Mouse (Mus musculus): ENCODE measurements at regions not wholly inside any gene's neighbourhood (a gene's known extent, or its start where the extent isn't known, plus 50 kb on each side); places are given as distances from the start of the nearest gene placed in this dataset.

DNA sequence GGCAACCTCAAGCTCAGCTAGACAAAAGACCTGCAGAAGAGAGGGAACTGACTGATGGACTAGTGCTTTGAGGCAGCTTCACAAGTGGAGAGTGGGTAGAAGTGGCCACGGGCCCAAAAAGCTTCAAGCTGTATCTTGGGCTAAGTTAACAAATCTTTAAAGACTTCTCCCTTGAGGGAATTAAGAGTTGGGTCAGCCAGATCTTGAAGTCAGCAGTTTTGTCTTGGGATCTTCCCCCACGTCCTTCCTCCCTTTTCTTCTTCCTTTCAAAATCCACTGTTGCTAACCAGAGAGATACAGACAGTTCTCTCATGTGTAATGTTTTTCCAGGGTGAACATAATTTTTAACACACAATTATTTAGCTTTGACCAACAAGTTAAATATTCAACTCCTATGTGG is 91.5 kb upstream of the Trabd2b start:
- in situ Hi-C loops (cut with MboI; ENCODE audit: low pct_ligation_motif_present, low pct_unique_long_range_greater_than_20kb, low sequenced_read_pairs) = no loop called here
- Histone ChIP-seq H3K4me3 (replicated peaks in 1 of 3; ENCODE audit: low read depth in 2 of 3, low read length in 2 of 3, poor library complexity in 1 of 3) (no peak overlapping the region), H3K79me2 (replicated peaks; ENCODE audit: control insufficient read depth, extremely low read depth, insufficient read depth, poor library complexity, severe bottlenecking) (no peaks in the 10 kb centered on the region), H3K4me1 (ENCODE audit: control insufficient read depth in 1 of 2, insufficient read depth in 2 of 2) (no peaks in the 10 kb centered on the region), H3K9me3 (replicated peaks; ENCODE audit: low read length) (no peaks in the 10 kb centered on the region), H3K27ac (ENCODE audit: insufficient read depth, low read depth) (no peak overlapping the region), H3K36me3 (replicated peaks in 1 of 2; ENCODE audit: control insufficient read depth in 1 of 2, insufficient read depth in 1 of 2, low read length in 1 of 2) (no peaks in the 10 kb centered on the region), H3K9ac (ENCODE audit: insufficient read depth, low read depth) (no peak overlapping the region), H3K27me3 (replicated peaks) (peaks cover 3% of the 10 kb centered on the region), H3K4me2 (ENCODE audit: insufficient read depth, low read depth, poor library complexity, severe bottlenecking) (no peak overlapping the region)
- DNase-seq (ENCODE audit: extremely low read depth) = no peak
- TF ChIP-seq GABPA (IDR thresholded peaks at IDR 0.05; ENCODE audit: insufficient replicate concordance, low read depth, low read length) = no peak
- no peak for TF ChIP-seq USF1 (IDR thresholded peaks at IDR 0.05; ENCODE audit: low read depth, low read length)
- no peak for TF ChIP-seq MYC (IDR thresholded peaks at IDR 0.05; ENCODE audit: low read depth, low read length)
- no peak for TF ChIP-seq ETS1 (conservative IDR thresholded peaks at IDR 0.05; ENCODE audit: low read depth, low read length)
- TF ChIP-seq TCF12 (IDR thresholded peaks at IDR 0.05; ENCODE audit: low read depth, low read length) = no peak
- TF ChIP-seq MAZ (IDR thresholded peaks at IDR 0.05; ENCODE audit: low read depth, low read length) = no peak
- TF ChIP-seq SIN3A (IDR thresholded peaks at IDR 0.05; ENCODE audit: low read length) = no peak
- no peak for TF ChIP-seq EP300 (IDR thresholded peaks at IDR 0.05; ENCODE audit: low read length)
- TF ChIP-seq NRF1 (IDR thresholded peaks at IDR 0.05; ENCODE audit: low read depth, low read length) = no peak
- no peak for TF ChIP-seq CHD2 (IDR thresholded peaks at IDR 0.05; ENCODE audit: low read length)
- TF ChIP-seq USF2 (conservative IDR thresholded peaks at IDR 0.05; ENCODE audit: low read depth, low read length) = no peak
- no peak for TF ChIP-seq MEF2A (IDR thresholded peaks at IDR 0.05; ENCODE audit: borderline replicate concordance, low read depth, low read length)
- TF ChIP-seq HCFC1 (IDR thresholded peaks at IDR 0.05; ENCODE audit: low read depth, low read length) = no peak
- TF ChIP-seq UBTF (IDR thresholded peaks at IDR 0.05; ENCODE audit: low read depth, low read length) = no peak
- no peak for TF ChIP-seq JUN (IDR thresholded peaks at IDR 0.05; ENCODE audit: insufficient read depth, low read depth, low read length)
- TF ChIP-seq ZNF384 (IDR thresholded peaks at IDR 0.05; ENCODE audit: low read depth, low read length) = no peak
- TF ChIP-seq RAD21 (IDR thresholded peaks at IDR 0.05; ENCODE audit: low read depth, low read length) = no peak
- TF ChIP-seq IRF4 (IDR thresholded peaks at IDR 0.05; ENCODE audit: low read depth, low read length) = no peak
- dilution Hi-C loops (cut with MboI; ENCODE audit: extremely low pct_ligation_motif_present, extremely low pct_unique_long_range_greater_than_20kb, low sequenced_read_pairs) = no loop called here

DNA sequence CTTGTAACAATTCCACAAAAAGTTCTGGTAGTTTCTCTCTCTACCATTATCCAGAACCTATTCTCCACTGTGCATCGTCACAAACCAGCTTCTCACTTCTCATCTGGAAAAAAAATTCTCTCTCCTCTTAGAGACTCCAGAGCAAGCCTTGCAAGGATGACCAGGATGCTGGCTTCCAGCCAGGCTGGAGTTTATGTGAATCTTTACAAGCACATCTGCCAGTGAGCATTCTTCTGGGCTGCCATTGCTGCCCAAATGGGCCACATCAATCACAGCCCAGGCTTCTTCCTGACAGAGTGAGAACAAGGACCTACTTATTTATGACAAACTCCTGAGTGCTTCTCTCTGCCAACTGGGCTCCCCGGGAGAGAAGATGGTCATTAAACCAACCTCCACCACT is 91.0 kb upstream of the Trabd2b start:
- dilution Hi-C loops (cut with MboI; ENCODE audit: extremely low pct_ligation_motif_present, extremely low pct_unique_long_range_greater_than_20kb, low sequenced_read_pairs) = no loop called here
- Histone ChIP-seq H3K27ac (ENCODE audit: insufficient read depth, low read depth) (no peak overlapping the region), H3K4me3 (replicated peaks in 1 of 3; ENCODE audit: low read depth in 2 of 3, low read length in 2 of 3, poor library complexity in 1 of 3) (no peak overlapping the region), H3K36me3 (replicated peaks in 1 of 2; ENCODE audit: control insufficient read depth in 1 of 2, insufficient read depth in 1 of 2, low read length in 1 of 2) (no peaks in the 10 kb centered on the region), H3K9ac (ENCODE audit: insufficient read depth, low read depth) (no peak overlapping the region), H3K4me2 (ENCODE audit: insufficient read depth, low read depth, poor library complexity, severe bottlenecking) (no peak overlapping the region), H3K4me1 (ENCODE audit: control insufficient read depth in 1 of 2, insufficient read depth in 2 of 2) (no peaks in the 10 kb centered on the region), H3K9me3 (replicated peaks; ENCODE audit: low read length) (no peaks in the 10 kb centered on the region), H3K79me2 (replicated peaks; ENCODE audit: control insufficient read depth, extremely low read depth, insufficient read depth, poor library complexity, severe bottlenecking) (no peaks in the 10 kb centered on the region), H3K27me3 (replicated peaks) (peaks cover 3% of the 10 kb centered on the region)
- in situ Hi-C loops (cut with MboI; ENCODE audit: low pct_ligation_motif_present, low pct_unique_long_range_greater_than_20kb, low sequenced_read_pairs) = no loop called here
- DNase-seq (ENCODE audit: extremely low read depth) = no peak
- no peak for TF ChIP-seq PAX5 (IDR thresholded peaks at IDR 0.05; ENCODE audit: low read length)
- no peak for TF ChIP-seq ELF1 (IDR thresholded peaks at IDR 0.05; ENCODE audit: low read depth, low read length)
- TF ChIP-seq BHLHE40 (IDR thresholded peaks at IDR 0.05; ENCODE audit: low read depth, low read length) = no peak
- TF ChIP-seq RCOR1 (conservative IDR thresholded peaks at IDR 0.05; ENCODE audit: low read depth, low read length) = no peak
- no peak for TF ChIP-seq MXI1 (IDR thresholded peaks at IDR 0.05; ENCODE audit: low read depth, low read length)
- no peak for TF ChIP-seq POLR2A (IDR thresholded peaks at IDR 0.05; ENCODE audit: low read depth, low read length)
- TF ChIP-seq USF1 (IDR thresholded peaks at IDR 0.05; ENCODE audit: low read depth, low read length) = no peak
- TF ChIP-seq MAFK (IDR thresholded peaks at IDR 0.05; ENCODE audit: insufficient replicate concordance, low read length) = no peak
- no peak for TF ChIP-seq ZMIZ1 (IDR thresholded peaks at IDR 0.05; ENCODE audit: low read depth, low read length)
- TF ChIP-seq MAX (IDR thresholded peaks at IDR 0.05; ENCODE audit: low read length) = no peak
- TF ChIP-seq TCF12 (IDR thresholded peaks at IDR 0.05; ENCODE audit: low read depth, low read length) = no peak
- no peak for TF ChIP-seq CHD2 (IDR thresholded peaks at IDR 0.05; ENCODE audit: low read length)
- no peak for TF ChIP-seq ZNF384 (IDR thresholded peaks at IDR 0.05; ENCODE audit: low read depth, low read length)
- no peak for TF ChIP-seq NRF1 (IDR thresholded peaks at IDR 0.05; ENCODE audit: low read depth, low read length)
- TF ChIP-seq CTCF (conservative IDR thresholded peaks at IDR 0.05 in 1 of 2, IDR thresholded peaks at IDR 0.05 in 1 of 2; ENCODE audit: low read depth in 2 of 2, low read length in 2 of 2) = no peak
